Mouse (Mus musculus): ENCODE data around the gene Ccni. TPM values are rescaled to one million over a fixed set of nuclear protein-coding genes. Genes with fewer than 3 reads are reported as not detected.

Ccni gene
- total and polyA plus RNA-seq, 3 experiments: 34.7 to 91.6 (median 82.1) TPM

- Histone ChIP-seq H3K4me1 (ENCODE audit: control insufficient read depth in 1 of 2, insufficient read depth in 2 of 2) (peaks cover 14 to 32% of the 10 kb centered on the region in 2 experiments), H3K4me2 (ENCODE audit: insufficient read depth, low read depth, poor library complexity, severe bottlenecking) (no peak overlapping the region), H3K9me3 (replicated peaks; ENCODE audit: low read length) (no peaks in the 10 kb centered on the region), H3K4me3 (replicated peaks in 1 of 3; ENCODE audit: low read depth in 2 of 3, low read length in 2 of 3, poor library complexity in 1 of 3) (no peak overlapping the region), H3K27me3 (replicated peaks) (peaks cover 4% of the 10 kb centered on the region), H3K36me3 (replicated peaks in 1 of 2; ENCODE audit: control insufficient read depth in 1 of 2, insufficient read depth in 1 of 2, low read length in 1 of 2) (no peaks in the 10 kb centered on the region), H3K9ac (ENCODE audit: insufficient read depth, low read depth) (no peak overlapping the region), H3K79me2 (replicated peaks; ENCODE audit: control insufficient read depth, extremely low read depth, insufficient read depth, poor library complexity, severe bottlenecking) (no peaks in the 10 kb centered on the region), H3K27ac (ENCODE audit: insufficient read depth, low read depth) (no peak overlapping the region)
- no peak for TF ChIP-seq ZC3H11A (IDR thresholded peaks at IDR 0.05; ENCODE audit: low read depth, low read length)
- TF ChIP-seq EP300 (IDR thresholded peaks at IDR 0.05; ENCODE audit: low read length): 0 out of 2 replicates have a peak, but pooled peaks have one; percentile 15
- TF ChIP-seq NRF1 (IDR thresholded peaks at IDR 0.05; ENCODE audit: low read depth, low read length): no peak
- no peak for TF ChIP-seq CTCF (conservative IDR thresholded peaks at IDR 0.05 in 1 of 2, IDR thresholded peaks at IDR 0.05 in 1 of 2; ENCODE audit: low read depth in 2 of 2, low read length in 2 of 2)
- dilution Hi-C loops (cut with MboI; ENCODE audit: extremely low pct_ligation_motif_present, extremely low pct_unique_long_range_greater_than_20kb, low sequenced_read_pairs): no loop called here
- in situ Hi-C loops (cut with MboI; ENCODE audit: low pct_ligation_motif_present, low pct_unique_long_range_greater_than_20kb, low sequenced_read_pairs): no loop called here
- no peak for DNase-seq (ENCODE audit: extremely low read depth)
These were observed 23.2 kb upstream of the Ccni start for GRCm38 (mm10) chr5:93229527-93229926.

GRCm38 (mm10) chr5:93227157-93227556 lies 20.9 kb upstream of the Ccni start:
- in situ Hi-C loops (cut with MboI; ENCODE audit: low pct_ligation_motif_present, low pct_unique_long_range_greater_than_20kb, low sequenced_read_pairs): no loop called here
- no peak for DNase-seq (ENCODE audit: extremely low read depth)

GRCm38 (mm10) chr5:93224549-93224948 lies 18.3 kb upstream of the Ccni start:
- dilution Hi-C loops (cut with MboI; ENCODE audit: extremely low pct_ligation_motif_present, extremely low pct_unique_long_range_greater_than_20kb, low sequenced_read_pairs): no loop called here
- H3K36me3 ChIP-seq (replicated peaks in 1 of 2; ENCODE audit: control insufficient read depth in 1 of 2, insufficient read depth in 1 of 2, low read length in 1 of 2): no peaks in the 10 kb centered on the region
- H3K4me1 ChIP-seq (ENCODE audit: control insufficient read depth in 1 of 2, insufficient read depth in 2 of 2): peaks cover 7 to 16% of the 10 kb centered on the region in 2 experiments; a peak in 3 of 4 replicates
- in situ Hi-C loops (cut with MboI; ENCODE audit: low pct_ligation_motif_present, low pct_unique_long_range_greater_than_20kb, low sequenced_read_pairs): no loop called here
- H3K4me3 ChIP-seq (replicated peaks in 1 of 3; ENCODE audit: low read depth in 2 of 3, low read length in 2 of 3, poor library complexity in 1 of 3): no peak overlapping the region
- H3K9me3 ChIP-seq (replicated peaks; ENCODE audit: low read length): no peaks in the 10 kb centered on the region
- DNase-seq (ENCODE audit: extremely low read depth): no peak
- H3K79me2 ChIP-seq (replicated peaks; ENCODE audit: control insufficient read depth, extremely low read depth, insufficient read depth, poor library complexity, severe bottlenecking): no peaks in the 10 kb centered on the region
- H3K4me2 ChIP-seq (ENCODE audit: insufficient read depth, low read depth, poor library complexity, severe bottlenecking): no peak overlapping the region
- peaks cover 3% of the 10 kb centered on the region for H3K27me3 ChIP-seq (replicated peaks)
- TF ChIP-seq MAX (IDR thresholded peaks at IDR 0.05; ENCODE audit: low read length) (no peak), MAZ (IDR thresholded peaks at IDR 0.05; ENCODE audit: low read depth, low read length) (no peak), CHD1 (IDR thresholded peaks at IDR 0.05; ENCODE audit: low read depth, low read length) (no peak), GABPA (IDR thresholded peaks at IDR 0.05; ENCODE audit: insufficient replicate concordance, low read depth, low read length) (no peak), POLR2A (IDR thresholded peaks at IDR 0.05; ENCODE audit: low read depth, low read length) (no peak), NELFE (IDR thresholded peaks at IDR 0.05; ENCODE audit: low read depth, low read length) (no peak), E2F4 (IDR thresholded peaks at IDR 0.05; ENCODE audit: insufficient replicate concordance, low read depth, low read length) (no peak), ZMIZ1 (IDR thresholded peaks at IDR 0.05; ENCODE audit: low read depth, low read length) (no peak), TCF12 (IDR thresholded peaks at IDR 0.05; ENCODE audit: low read depth, low read length) (no peak), JUND (conservative IDR thresholded peaks at IDR 0.05; ENCODE audit: low read depth, low read length) (no peak), EP300 (IDR thresholded peaks at IDR 0.05; ENCODE audit: low read length) (no peak), JUN (IDR thresholded peaks at IDR 0.05; ENCODE audit: insufficient read depth, low read depth, low read length) (no peak), IRF4 (IDR thresholded peaks at IDR 0.05; ENCODE audit: low read depth, low read length) (no peak), USF1 (IDR thresholded peaks at IDR 0.05; ENCODE audit: low read depth, low read length) (no peak), MYC (IDR thresholded peaks at IDR 0.05; ENCODE audit: low read depth, low read length) (no peak), MXI1 (IDR thresholded peaks at IDR 0.05; ENCODE audit: low read depth, low read length) (no peak), BHLHE40 (IDR thresholded peaks at IDR 0.05; ENCODE audit: low read depth, low read length) (no peak), USF2 (conservative IDR thresholded peaks at IDR 0.05; ENCODE audit: low read depth, low read length) (no peak)
- H3K9ac ChIP-seq (ENCODE audit: insufficient read depth, low read depth): no peak overlapping the region
- H3K27ac ChIP-seq (ENCODE audit: insufficient read depth, low read depth): no peak overlapping the region

More at GRCm38 (mm10) chr5:93227157-93227556, 20.9 kb upstream of the Ccni start:
- no peak overlapping the region for H3K4me3 ChIP-seq (replicated peaks in 1 of 3; ENCODE audit: low read depth in 2 of 3, low read length in 2 of 3, poor library complexity in 1 of 3)
- TF ChIP-seq PAX5 (IDR thresholded peaks at IDR 0.05; ENCODE audit: low read length): no peak
- no peak for TF ChIP-seq ELF1 (IDR thresholded peaks at IDR 0.05; ENCODE audit: low read depth, low read length)
- TF ChIP-seq MXI1 (IDR thresholded peaks at IDR 0.05; ENCODE audit: low read depth, low read length): no peak
- TF ChIP-seq KAT2A (IDR thresholded peaks at IDR 0.05; ENCODE audit: insufficient replicate concordance, low read length): no peak
- TF ChIP-seq EP300 (IDR thresholded peaks at IDR 0.05; ENCODE audit: low read length): no peak
- H3K79me2 ChIP-seq (replicated peaks; ENCODE audit: control insufficient read depth, extremely low read depth, insufficient read depth, poor library complexity, severe bottlenecking): no peaks in the 10 kb centered on the region
- H3K36me3 ChIP-seq (replicated peaks in 1 of 2; ENCODE audit: control insufficient read depth in 1 of 2, insufficient read depth in 1 of 2, low read length in 1 of 2): no peaks in the 10 kb centered on the region
- H3K9me3 ChIP-seq (replicated peaks; ENCODE audit: low read length): no peaks in the 10 kb centered on the region
- H3K4me1 ChIP-seq (ENCODE audit: control insufficient read depth in 1 of 2, insufficient read depth in 2 of 2): peaks cover 7 to 18% of the 10 kb centered on the region in 2 experiments; a peak in 3 of 4 replicates
- no peak overlapping the region for H3K4me2 ChIP-seq (ENCODE audit: insufficient read depth, low read depth, poor library complexity, severe bottlenecking)
- no peak overlapping the region for H3K27ac ChIP-seq (ENCODE audit: insufficient read depth, low read depth)
- dilution Hi-C loops (cut with MboI; ENCODE audit: extremely low pct_ligation_motif_present, extremely low pct_unique_long_range_greater_than_20kb, low sequenced_read_pairs): no loop called here
- peaks cover 4% of the 10 kb centered on the region for H3K27me3 ChIP-seq (replicated peaks)
- no peak overlapping the region for H3K9ac ChIP-seq (ENCODE audit: insufficient read depth, low read depth)

All from CH12.LX (cell line).